Mouse (Mus musculus) spleen, adult 10 weeks (tissue): Measurements from ENCODE around the gene Gm20873. TPM values are rescaled to one million over a fixed set of nuclear protein-coding genes. Genes with fewer than 3 reads are reported as not detected.

Source experiments
- polyA plus RNA-seq: library from polyadenylated mRNA; stranded (reverse); fragments of 350-450 nt; fragmentation: Illumina TruSeq; extraction: RNeasy Lipid Tissue Mini Kit (QIAGEN cat#74804); gene quantifications from one replicate; pipeline ENCODE4 v1.2.3, GENCODE M21; 2015; ENCODE audit warnings: low replicate concordance; ENCODE audit not compliant: insufficient read depth

Gm20873 gene
- polyA plus RNA-seq: not detected

DNA sequence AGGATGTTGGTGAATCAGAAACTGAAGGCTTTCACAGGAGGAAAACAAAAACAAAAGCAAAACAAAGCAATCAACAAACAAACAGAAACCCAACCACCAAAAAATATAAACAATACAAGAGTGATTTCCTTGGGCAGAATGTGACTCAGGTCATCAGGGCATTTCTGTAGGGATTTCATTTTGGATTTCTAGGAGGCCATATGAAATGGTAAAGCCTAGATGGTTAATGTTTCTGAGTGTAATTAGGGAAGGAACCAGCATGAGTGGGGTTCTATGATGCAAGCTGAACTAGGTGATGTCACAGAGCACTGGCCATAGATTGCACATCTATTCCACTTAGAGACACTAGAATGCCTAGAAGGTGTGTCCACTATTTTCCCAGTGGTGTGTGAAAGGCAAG is at the start of gene Gm20873:
Gene Gm20873, plus strand, starts transcription at position 301 of the 400 bp plus-strand sequence.

DNA sequence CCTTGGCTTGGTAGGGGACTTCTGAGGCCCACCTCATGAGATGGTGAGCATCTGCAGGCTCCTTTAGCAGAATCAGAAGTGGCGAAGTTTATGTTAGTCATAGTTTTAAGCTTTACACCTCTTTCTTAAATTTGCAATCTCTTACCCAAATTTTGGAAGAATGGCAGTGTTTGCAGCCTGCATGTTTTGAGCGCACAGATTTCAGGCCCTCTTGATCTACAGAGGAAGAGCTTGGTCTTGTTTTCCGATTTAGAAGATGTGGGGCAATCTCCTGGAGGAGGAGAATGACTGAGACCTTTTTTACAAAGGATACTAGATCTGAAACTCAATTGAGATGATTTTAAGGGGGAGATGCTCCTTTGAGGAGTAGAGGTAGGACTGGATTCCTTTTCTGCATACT is 29.0 kb upstream of the Gm20873 start, which contains the start of gene Gm21746:
Gene Gm21746, minus strand, starts transcription at position 101 of the 400 bp plus-strand sequence.

Other genes starting within 250 kb of the Gm20873 start
- not detected for gene Gm21746, start 29.1 kb upstream of the Gm20873 start, polyA plus RNA-seq